Mouse (Mus musculus) midbrain, embryonic 16.5 days (tissue): ENCODE data around the gene Lrrc20. TPM values are rescaled to one million over a fixed set of nuclear protein-coding genes. Genes with fewer than 3 reads are reported as not detected.

Source experiments
- ATAC-seq: fragments of 200-750 bp; cut with Nextera tagmentation; 2 replicates; pipeline ENCODE4 v1.8.0; 2017; ENCODE audit warnings: moderate TSS enrichment
- H3K27ac ChIP-seq: fragments of 300-500 bp; sonication (generic); 2 replicates; pipeline ENCODE4 v1.5.1; 2014; ENCODE audit warnings: mild to moderate bottlenecking, low read length, mixed read lengths
- H3K27me3 ChIP-seq: fragments of 300-500 bp; sonication (generic); 2 replicates; pipeline ENCODE4 v1.6.1; 2014; ENCODE audit warnings: low read depth, low read length, mixed read lengths; ENCODE audit not compliant: control insufficient read depth, insufficient read depth
- H3K36me3 ChIP-seq: fragments of 300-500 bp; sonication (generic); 2 replicates; pipeline ENCODE4 v1.6.1; 2014; ENCODE audit warnings: mild to moderate bottlenecking, low read length, moderate library complexity, mixed read lengths; ENCODE audit not compliant: control insufficient read depth, insufficient read depth
- H3K4me1 ChIP-seq: fragments of 300-500 bp; sonication (generic); 2 replicates; pipeline ENCODE4 v1.6.1; 2014; ENCODE audit warnings: mild to moderate bottlenecking, low read length, mixed read lengths; ENCODE audit not compliant: control insufficient read depth, insufficient read depth
- H3K4me2 ChIP-seq: fragments of 300-500 bp; sonication (generic); 2 replicates; pipeline ENCODE4 v1.6.1; 2014; ENCODE audit warnings: mild to moderate bottlenecking, low read length, mixed read lengths
- H3K4me3 ChIP-seq: fragments of 300-500 bp; sonication (generic); 2 replicates; pipeline ENCODE4 v1.5.1; 2014; ENCODE audit warnings: low read depth, mild to moderate bottlenecking, low read length, moderate library complexity, mixed read lengths
- H3K9ac ChIP-seq: fragments of 300-500 bp; sonication (generic); 2 replicates; pipeline ENCODE4 v1.6.1; 2014; ENCODE audit warnings: low read depth, low read length, mixed read lengths
- H3K9me3 ChIP-seq: fragments of 300-500 bp; sonication (generic); replicated peaks from 2 replicates; pipeline ENCODE4 v1.6.1; 2014; ENCODE audit warnings: mild to moderate bottlenecking, low read length, mixed read lengths; ENCODE audit not compliant: control insufficient read depth, poor library complexity, severe bottlenecking
- WGBS: fragments of 180-500 bp; shearing (Covaris S2); extraction: QIAGEN DNeasy Blood & Tissue Kit; methylation state at CpG from one replicate; pipeline ENCODE4 v1.1.7; 2014; 5-methylcytosine and 5-hydroxymethylcytosine counted together
- polyA plus RNA-seq: library from polyadenylated mRNA; unstranded; fragments of >200 nt; fragmentation: Nextera tagmentation; extraction: Ambion mirVana; gene quantifications from 2 replicates; pipeline ENCODE4 v1.2.1, GENCODE M21; 2015

Lrrc20 gene
- polyA plus RNA-seq, 1 experiment from 2014 or later: 14.6 TPM

DNA sequence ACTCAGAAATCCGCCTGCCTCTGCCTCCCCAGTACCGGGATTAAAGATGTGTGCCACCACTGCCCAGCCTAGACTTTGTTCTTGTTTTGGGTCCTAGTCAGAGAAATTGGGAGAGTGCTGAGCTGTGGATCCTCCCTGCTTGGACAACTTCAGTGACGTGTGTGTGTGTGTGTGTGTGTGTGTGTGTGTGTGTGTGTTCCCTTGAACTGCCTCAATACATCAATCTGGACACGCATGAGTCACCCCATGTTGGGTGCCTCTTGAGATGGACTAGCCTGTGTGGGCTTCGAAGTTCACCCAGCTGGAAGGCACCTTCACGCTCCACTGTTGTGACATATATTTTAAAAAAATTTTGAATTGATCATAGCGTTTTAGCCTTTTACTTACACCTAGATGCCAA lies 7.2 kb downstream of the Lrrc20 start:
- 90% methylated on average over 7 of the region's 7 CpGs for WGBS
- no peak overlapping the region for H3K4me2 ChIP-seq
- H3K27ac ChIP-seq: no peak overlapping the region

GRCm38 (mm10) chr10:61484801-61485200 lies 9.2 kb downstream of the Lrrc20 start:
- H3K9ac ChIP-seq: no peak overlapping the region
- no peaks in the 10 kb centered on the region for H3K4me1 ChIP-seq
- no peaks in the 10 kb centered on the region for H3K27me3 ChIP-seq
- H3K4me2 ChIP-seq: no peak overlapping the region
- 85% methylated on average over 11 of the region's 11 CpGs for WGBS
- H3K36me3 ChIP-seq: no peaks in the 10 kb centered on the region
- H3K9me3 ChIP-seq: no peaks in the 10 kb centered on the region
- H3K4me3 ChIP-seq: no peak overlapping the region
- no peak for ATAC-seq
- H3K27ac ChIP-seq: no peak overlapping the region

More for the DNA sequence above, 7.2 kb downstream of the Lrrc20 start:
- Histone ChIP-seq H3K4me1 (no peaks in the 10 kb centered on the region), H3K9ac (no peak overlapping the region), H3K4me3 (no peak overlapping the region), H3K36me3 (no peaks in the 10 kb centered on the region), H3K27me3 (no peaks in the 10 kb centered on the region), H3K9me3 (no peaks in the 10 kb centered on the region)
- ATAC-seq: no peak

GRCm38 (mm10) chr10:61486551-61487339 lies 11.1 kb downstream of the Lrrc20 start:
- no peak overlapping the region for H3K27ac ChIP-seq
- H3K4me3 ChIP-seq: no peak overlapping the region
- H3K4me2 ChIP-seq: no peak overlapping the region
- no peaks in the 10 kb centered on the region for H3K4me1 ChIP-seq
- 88% methylated on average over 8 of the region's 8 CpGs for WGBS
- ATAC-seq: no peak
- H3K36me3 ChIP-seq: no peaks in the 10 kb centered on the region
- H3K9me3 ChIP-seq: no peaks in the 10 kb centered on the region
- H3K9ac ChIP-seq: no peak overlapping the region
- H3K27me3 ChIP-seq: no peaks in the 10 kb centered on the region

- 93% methylated on average over 6 of the region's 6 CpGs for WGBS
Observed at GRCm38 (mm10) chr10:61488522-61489110, 13.0 kb downstream of the Lrrc20 start.

DNA sequence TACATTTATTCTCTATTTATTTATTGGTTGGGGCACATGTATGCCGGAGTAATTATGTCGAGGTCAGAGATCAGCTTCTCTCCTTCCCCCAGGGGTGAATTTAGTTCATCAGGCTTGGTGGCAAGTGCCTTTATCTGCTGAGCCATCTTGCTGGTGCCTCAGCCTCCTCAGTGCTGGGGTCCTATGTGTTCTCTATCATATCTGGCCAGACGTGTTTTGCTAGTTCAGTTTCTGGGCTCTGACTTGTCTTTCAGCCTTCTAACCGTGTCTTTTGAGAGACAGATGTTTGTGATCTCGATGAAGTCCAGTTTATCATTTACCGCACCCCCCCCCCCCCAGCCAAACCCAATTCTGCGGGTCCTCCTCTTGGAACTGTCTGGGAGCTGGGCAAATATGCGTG lies 16.0 kb downstream of the Lrrc20 start:
- Histone ChIP-seq H3K9me3 (no peaks in the 10 kb centered on the region), H3K9ac (no peak overlapping the region), H3K27ac (no peak overlapping the region), H3K4me2 (no peak overlapping the region), H3K36me3 (no peaks in the 10 kb centered on the region), H3K27me3 (no peaks in the 10 kb centered on the region), H3K4me1 (peaks cover 4% of the 10 kb centered on the region; the same call in 1 of the 2 replicates), H3K4me3 (no peak overlapping the region)
- whole genome bisulfite sequencing: 58% methylated on average over 8 of the region's 8 CpGs
- ATAC-seq: no peak

More at GRCm38 (mm10) chr10:61488522-61489110, 13.0 kb downstream of the Lrrc20 start:
- no peak for ATAC-seq
- Histone ChIP-seq H3K4me3 (no peak overlapping the region), H3K27ac (no peak overlapping the region), H3K27me3 (no peaks in the 10 kb centered on the region), H3K36me3 (no peaks in the 10 kb centered on the region), H3K4me1 (no peaks in the 10 kb centered on the region), H3K4me2 (no peak overlapping the region), H3K9ac (no peak overlapping the region), H3K9me3 (no peaks in the 10 kb centered on the region)

GRCm38 (mm10) chr10:61492040-61492439 lies 16.4 kb downstream of the Lrrc20 start:
- H3K9me3 ChIP-seq: no peaks in the 10 kb centered on the region
- H3K4me1 ChIP-seq: peaks cover 4% of the 10 kb centered on the region; the same call in 1 of the 2 replicates
- 8% methylated on average over 11 of the region's 11 CpGs for WGBS
- peak; percentile 52; the same call in 1 of the 2 replicates for ATAC-seq
- no peak overlapping the region for H3K9ac ChIP-seq
- no peak overlapping the region for H3K4me2 ChIP-seq
- H3K4me3 ChIP-seq: no peak overlapping the region
- no peaks in the 10 kb centered on the region for H3K36me3 ChIP-seq
- no peaks in the 10 kb centered on the region; the same call in 1 of the 2 replicates for H3K27me3 ChIP-seq
- no peak overlapping the region for H3K27ac ChIP-seq

DNA sequence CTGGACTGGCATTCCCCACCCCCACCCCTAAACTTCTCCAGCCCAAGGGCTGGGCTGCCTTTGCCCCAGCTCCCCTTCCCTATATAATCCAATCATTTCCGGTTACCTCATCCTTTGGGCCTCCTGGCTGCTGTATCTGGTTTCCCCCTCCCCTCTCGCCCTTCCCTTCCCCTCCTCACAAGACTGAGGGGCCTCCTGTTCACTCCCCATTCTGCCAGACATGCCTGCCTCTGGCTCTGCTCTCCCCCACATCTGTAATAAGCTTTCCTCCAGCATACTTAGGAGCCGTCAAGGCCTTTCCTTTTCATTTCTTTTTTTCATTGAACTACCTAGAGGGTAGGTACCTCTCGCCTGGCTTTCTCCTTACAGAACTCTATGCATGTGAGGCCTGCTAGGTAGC lies 19.9 kb downstream of the Lrrc20 start:
- no peak overlapping the region for H3K27ac ChIP-seq
- peaks cover 4% of the 10 kb centered on the region; the same call in 1 of the 2 replicates for H3K4me1 ChIP-seq
- no peak overlapping the region for H3K4me3 ChIP-seq
- 0 out of 2 replicates have a peak overlapping the region, but pooled peaks have one; percentile 10 for H3K9ac ChIP-seq
- no peaks in the 10 kb centered on the region; the same call in 1 of the 2 replicates for H3K27me3 ChIP-seq
- no peak for ATAC-seq
- no peak overlapping the region for H3K4me2 ChIP-seq
- 42% methylated on average over 4 of the region's 4 CpGs for WGBS
- no peaks in the 10 kb centered on the region for H3K9me3 ChIP-seq
- no peaks in the 10 kb centered on the region for H3K36me3 ChIP-seq

DNA sequence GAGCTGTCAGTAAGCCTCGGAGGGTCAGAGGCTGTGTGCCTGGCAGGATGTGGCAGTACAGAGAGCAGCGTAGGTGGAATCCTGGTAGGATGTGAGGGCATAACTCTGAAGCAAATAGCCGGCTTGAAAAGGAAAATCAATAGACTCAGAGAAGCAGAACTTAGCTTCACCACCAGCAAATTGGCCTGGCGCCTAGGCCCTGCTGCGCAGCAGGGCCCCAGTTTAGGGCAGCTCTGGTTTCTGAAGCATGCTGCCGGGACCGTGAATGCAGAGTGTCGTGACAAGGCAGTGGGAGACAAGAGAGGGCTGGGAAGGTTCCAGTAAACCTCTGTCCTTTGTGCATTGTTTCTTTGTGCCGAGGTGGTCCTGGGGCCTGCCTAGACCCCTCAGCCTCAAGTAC lies 20.6 kb downstream of the Lrrc20 start:
- no peak overlapping the region for H3K4me2 ChIP-seq
- H3K27ac ChIP-seq: 0 out of 2 replicates have a peak overlapping the region, but pooled peaks have one; percentile 38
- H3K4me1 ChIP-seq: peaks cover 4% of the 10 kb centered on the region; the same call in 1 of the 2 replicates
- WGBS: 37% methylated on average over 9 of the region's 9 CpGs
- no peak overlapping the region for H3K4me3 ChIP-seq
- H3K9ac ChIP-seq: peak overlapping the region; percentile 30; the same call in 1 of the 2 replicates
- no peaks in the 10 kb centered on the region for H3K36me3 ChIP-seq
- no peaks in the 10 kb centered on the region for H3K9me3 ChIP-seq
- ATAC-seq: no peak
- H3K27me3 ChIP-seq: no peaks in the 10 kb centered on the region; the same call in 1 of the 2 replicates
